Mouse (Mus musculus): ENCODE measurements around the gene Camta1.

DNA sequence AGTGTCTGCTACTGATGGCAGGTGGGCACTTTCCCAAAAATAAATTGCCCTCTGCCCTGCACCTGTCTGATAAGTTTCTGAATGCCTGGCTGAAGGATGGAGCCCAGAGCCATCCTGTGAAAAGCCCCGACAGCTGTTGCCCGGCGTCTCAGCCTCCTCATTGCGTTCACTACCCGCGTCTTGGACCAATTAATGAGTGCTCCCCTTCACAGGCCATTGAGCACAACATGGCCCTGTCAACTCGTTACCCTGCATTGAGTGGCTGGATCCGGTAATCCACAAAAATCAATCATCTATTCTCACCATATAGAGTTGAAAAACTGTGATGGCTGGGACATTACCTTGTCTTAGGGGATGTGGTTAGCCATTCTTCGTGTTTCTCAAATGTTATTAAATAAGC, 275.6 kb downstream of the Camta1 start:
- TF ChIP-seq ZC3H11A (IDR thresholded peaks at IDR 0.05; ENCODE audit: borderline replicate concordance, low read depth, low read length) = no peak
- no peak for TF ChIP-seq HCFC1 (IDR thresholded peaks at IDR 0.05; ENCODE audit: borderline replicate concordance, insufficient read depth, low read length)
- no peak for TF ChIP-seq MAFK (IDR thresholded peaks at IDR 0.05; ENCODE audit: insufficient read depth, low read depth, low read length)
- no peak for TF ChIP-seq CHD2 (IDR thresholded peaks at IDR 0.05; ENCODE audit: low read depth, low read length)
- TF ChIP-seq ZNF384 (IDR thresholded peaks at IDR 0.05; ENCODE audit: low read depth, low read length) = no peak

Data from ES-E14 (cell line).